Mouse (Mus musculus) spleen, adult 2 months (tissue): ENCODE data around the gene Mtfmt.

Source experiments
- CTCF ChIP-seq: fragments of 200-500 bp; IDR thresholded peaks from 2 replicates; pipeline ENCODE4 v1.5.1; 2011; ENCODE audit warnings: mild to moderate bottlenecking, inconsistent platforms; ENCODE audit not compliant: insufficient read depth, insufficient read length, insufficient replicate concordance; ENCODE audit errors: extremely low read depth
- POLR2A ChIP-seq: fragments of 200-500 bp; IDR thresholded peaks from 2 replicates; pipeline ENCODE4 v1.6.1; 2011; ENCODE audit warnings: low read depth, low read length, inconsistent platforms

- TF ChIP-seq CTCF (no peak), POLR2A (no peak)
Observed at GRCm38 (mm10) chr9:65464161-65464560, 28.6 kb downstream of the Mtfmt start.
